Mouse (Mus musculus): ENCODE data around the gene Gcm1.
"Not testable (repeated sequence)": the region's sequence is repeated elsewhere in the genome, so short reads cannot be mapped to it uniquely, and the experiment has no call there.

The Gcm1 gene

DNA sequence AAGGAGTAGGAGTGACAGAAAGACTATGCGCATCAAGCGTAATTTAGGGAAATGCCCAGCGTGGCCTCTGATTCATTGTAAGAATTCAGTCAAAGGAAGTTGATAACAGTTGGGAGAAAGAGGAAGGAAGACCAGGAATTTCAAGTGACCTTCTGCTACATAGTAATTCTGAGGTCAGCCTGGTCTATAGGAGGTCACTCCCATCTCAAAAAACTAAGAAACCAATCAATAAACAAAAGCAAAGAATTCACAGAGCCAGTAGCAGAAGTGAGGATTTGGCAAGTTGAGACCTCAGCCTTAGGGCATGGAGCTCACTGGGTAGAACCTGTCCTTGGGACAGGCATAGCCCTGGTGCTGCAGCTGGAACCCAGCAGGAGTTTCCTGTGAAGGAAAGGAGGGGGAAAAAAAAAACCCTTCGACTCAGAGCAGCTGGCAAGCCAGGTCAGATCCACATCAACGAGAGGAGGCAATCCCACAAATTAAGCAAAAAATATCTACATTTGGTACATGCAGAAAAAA lies 1.2 kb upstream of the Gcm1 start:
- no peak for DNase-seq

DNA sequence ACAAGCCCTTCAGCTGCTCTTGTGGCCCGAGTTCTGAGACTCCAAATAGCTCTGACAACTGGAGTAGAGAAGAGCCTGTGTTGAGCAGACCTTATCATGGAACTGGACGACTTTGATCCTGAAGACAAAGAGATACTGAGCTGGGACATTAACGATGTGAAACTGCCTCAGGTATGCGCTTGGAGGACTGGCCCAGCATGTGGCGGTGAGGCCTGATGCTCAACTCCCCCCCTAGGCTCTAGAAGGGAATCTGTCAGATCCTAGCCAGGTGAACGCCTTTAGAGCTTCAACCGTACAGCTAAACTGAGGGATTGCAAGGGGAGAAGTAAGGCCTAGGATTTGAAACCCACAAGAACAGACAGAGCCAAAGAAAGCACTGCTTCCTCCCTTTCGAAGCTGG lies 2.1 kb downstream of the Gcm1 start:
- DNase-seq: no peak

DNA sequence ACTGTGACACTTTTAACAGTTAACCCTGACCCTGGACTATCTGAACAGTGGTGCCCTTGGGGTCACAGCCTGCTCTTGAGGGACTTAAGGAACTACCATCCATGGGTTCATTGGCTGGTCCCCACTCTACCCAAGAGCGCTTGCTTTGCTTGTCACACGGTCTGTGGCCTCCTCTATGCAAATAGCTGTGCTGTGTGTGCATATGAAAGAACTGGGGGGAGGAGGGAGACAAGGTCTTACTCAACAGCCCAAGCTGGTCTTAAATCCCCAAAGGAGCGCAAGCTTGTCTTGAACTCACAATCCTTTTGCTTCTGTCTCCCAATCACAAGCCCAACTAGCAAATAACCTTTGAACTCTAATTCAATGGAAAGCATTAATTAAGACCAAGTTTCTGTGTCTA lies 2.6 kb downstream of the Gcm1 start:
- no peak for DNase-seq

DNA sequence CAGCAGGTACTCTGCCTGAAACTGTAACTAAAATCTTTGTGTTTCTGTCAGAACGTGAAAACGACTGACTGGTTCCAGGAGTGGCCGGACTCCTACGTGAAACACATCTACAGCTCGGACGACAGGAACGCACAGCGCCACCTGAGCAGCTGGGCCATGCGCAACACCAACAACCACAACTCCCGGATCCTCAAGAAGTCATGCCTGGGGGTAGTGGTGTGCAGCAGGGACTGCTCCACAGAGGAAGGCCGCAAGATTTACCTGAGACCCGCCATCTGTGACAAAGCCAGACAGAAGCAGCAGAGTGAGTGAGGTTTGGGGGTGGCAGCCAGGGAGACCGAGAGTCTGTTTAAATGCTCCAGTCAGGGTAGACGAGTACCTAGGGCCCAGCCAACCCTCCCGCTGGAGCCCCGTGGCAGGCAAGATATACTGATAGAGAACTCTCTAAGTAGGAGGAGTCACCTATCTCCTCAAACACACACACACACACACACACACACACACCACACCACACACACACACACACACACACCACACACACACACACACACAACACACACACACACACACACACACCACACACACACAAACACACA lies 7.9 kb downstream of the Gcm1 start:
- DNase-seq: no peak

DNA sequence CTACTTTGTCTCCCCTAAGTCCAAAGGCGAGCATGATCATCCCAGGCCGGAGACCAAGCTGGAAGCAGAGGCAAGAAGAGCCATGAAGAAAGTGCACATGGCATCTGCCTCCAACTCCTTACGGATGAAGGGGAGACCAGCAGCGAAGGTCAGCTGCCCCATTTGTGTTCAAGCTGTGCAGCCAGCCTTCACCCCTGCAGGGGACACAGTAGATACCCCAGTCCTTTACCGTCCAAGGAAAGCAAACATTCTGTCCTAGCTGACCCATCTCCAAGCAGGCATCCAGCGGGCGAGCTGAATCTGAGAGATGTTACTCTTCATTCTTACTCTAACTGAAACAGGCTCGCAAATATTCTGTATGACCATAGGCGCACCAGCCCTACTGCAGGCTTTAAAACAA lies 10.7 kb downstream of the Gcm1 start:
- DNase-seq: no peak

DNA sequence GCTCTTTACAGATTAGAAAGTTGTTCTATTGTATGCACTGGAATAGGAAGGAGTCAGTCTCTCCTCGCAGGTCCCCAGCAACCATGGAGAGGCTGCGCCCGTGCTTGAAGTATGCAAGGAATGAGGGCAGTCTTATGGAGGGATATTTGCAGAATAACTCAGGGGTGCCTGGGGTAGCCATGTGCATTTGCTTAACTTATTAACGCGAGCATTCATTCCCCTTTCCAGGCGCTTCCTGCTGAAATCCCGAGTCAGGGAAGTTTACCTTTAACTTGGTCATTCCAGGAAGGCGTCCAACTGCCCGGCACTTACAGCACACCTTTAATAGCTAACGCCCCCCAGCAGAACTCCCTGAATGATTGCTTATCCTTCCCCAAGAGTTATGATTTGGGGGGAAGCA lies 12.4 kb downstream of the Gcm1 start:
- DNase-seq: peak; percentile 56

DNA sequence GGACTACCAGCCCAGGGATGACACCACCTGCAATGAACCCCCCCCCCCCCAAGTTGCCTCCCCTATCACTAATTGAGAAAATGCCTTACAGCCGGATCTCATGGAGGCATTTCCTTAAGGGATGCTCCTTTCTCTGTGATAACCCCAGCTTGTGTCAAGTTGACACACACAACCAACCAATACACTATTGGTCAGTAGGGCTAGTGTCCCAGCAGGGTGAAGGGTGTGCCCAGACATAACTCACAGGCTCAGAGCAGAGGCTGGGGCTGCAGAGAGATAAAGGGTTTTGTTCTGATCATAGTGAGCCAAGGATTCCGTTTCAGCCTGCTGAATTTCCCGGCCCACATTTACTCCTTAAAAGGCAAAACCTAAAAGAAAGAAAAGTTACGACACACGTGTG lies 18.8 kb downstream of the Gcm1 start:
- no peak for DNase-seq

DNA sequence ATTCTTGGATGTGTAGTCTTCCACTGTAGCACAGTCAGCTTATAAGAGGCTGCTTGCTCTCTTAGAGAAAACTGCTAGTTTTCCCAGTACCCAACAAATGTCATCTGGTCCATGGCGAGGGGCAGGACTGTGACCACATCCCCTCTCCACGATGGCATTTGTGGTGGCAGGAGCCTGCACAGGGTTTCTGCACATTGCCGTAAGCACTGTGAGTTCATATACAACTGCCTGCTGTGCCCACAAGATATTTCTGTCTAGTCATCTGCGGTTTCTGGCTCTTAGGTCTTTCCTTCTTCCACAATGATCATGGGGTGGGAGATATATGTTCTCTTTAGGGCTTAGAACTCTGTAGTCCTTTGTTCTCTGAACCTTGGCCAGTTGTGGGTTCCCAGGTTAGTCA lies 19.9 kb downstream of the Gcm1 start:
- DNase-seq: no peak

DNA sequence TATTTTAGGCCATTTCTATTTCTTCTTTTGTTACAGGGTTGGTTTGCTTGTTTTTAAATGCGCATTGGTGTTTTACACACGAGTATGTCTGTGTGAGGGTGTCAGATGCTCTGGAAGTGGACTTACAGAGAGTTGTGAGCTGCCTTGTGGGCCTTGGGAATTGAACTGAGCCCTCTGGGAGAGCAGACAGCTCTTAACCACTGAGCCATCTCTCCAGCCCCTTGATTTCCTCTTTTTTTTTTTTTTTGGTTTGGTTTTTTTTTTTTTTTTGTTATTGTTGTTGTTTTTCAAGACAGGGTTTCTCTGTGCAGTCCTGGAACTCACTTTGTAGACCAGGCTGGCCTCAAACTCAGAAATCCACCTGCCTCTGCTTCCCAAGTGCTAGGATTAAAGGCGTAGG lies 21.6 kb downstream of the Gcm1 start:
- not testable (repeated sequence) for DNase-seq

DNA sequence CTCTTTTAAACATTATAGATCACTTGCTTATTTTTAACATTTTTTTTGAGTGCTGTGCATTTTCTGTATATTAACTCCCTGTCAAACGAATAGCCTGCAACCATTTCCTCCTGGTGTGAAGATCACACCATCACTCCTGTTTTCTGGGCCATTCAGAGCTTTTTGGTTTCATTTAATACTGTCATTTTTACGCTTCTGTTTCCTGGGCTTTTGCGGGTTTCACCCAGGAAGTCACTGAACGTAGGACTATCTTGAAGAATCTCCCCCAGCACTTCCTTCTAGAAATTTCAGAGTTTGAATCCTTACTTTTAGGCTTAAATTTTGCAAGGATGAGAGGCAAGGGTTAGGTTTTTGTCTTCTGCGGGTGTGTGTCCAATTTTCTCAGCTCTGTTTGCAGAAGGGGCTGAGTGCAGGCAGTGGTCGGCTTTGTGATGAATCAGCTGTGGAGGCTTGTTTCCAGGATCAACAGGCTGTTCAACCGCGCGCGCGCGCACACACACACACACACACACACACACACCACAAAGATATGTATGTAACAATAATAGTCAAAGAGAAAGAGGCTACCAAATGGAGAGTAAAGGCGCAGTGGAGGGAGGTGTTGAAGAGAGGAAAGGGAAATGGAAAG lies 22.1 kb downstream of the Gcm1 start:
- DNase-seq: no peak

DNA sequence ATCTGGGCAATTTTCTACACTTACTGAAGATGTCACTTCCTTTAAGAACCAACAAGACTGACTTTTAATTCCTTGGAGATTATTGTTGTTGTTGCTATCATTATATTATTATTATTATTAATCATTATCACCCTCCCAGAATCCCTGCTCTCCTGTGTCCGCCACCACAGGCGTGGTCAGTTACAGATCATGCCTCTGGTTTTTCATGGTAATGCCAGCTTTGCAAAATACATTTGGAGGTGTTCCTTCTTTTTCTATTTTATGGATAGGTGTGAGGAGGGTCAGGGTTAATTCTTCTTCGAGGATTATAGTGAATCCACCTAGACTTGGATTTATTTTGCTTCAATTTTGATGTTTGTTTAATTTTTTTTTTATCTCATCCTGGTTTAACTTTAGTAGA lies 23.5 kb downstream of the Gcm1 start:
- DNase-seq: no peak

DNA sequence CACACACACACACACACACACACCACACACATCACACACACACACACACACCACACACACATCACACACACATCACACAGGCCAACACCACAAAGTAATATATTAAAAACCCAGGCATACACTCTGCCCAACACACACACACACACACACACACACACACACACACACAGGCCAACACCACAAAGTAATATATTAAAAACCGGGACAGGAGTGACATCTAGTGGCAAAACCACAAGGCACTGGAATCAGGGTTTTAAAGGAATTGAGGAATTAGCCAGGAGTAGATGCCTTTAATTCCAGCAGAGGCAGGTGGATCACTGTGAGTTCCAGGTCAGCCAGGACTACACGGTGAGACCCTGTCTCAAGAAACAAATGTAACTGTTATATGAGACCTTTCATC lies 26.5 kb downstream of the Gcm1 start:
- peak; percentile 16 for DNase-seq

DNA sequence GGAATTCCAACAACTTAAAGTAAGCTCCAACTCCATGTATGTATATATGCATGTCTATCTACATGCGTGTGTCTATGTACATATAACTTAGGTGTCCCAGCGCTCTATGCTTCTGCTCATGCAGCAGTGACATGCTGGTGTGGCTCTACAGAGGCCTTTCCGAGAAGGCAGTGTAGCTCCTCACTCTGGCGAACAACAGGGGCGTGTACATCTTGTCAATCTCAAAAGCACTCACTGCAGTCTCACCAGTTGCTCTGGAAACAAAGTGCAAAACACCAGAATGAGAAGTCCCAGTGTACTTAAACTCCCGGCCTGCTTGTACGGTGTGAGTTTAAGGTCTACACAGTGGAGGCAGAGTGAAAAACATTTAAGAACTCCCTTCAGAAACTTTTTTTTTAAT lies 30.1 kb downstream of the Gcm1 start:
- no peak for DNase-seq

DNA sequence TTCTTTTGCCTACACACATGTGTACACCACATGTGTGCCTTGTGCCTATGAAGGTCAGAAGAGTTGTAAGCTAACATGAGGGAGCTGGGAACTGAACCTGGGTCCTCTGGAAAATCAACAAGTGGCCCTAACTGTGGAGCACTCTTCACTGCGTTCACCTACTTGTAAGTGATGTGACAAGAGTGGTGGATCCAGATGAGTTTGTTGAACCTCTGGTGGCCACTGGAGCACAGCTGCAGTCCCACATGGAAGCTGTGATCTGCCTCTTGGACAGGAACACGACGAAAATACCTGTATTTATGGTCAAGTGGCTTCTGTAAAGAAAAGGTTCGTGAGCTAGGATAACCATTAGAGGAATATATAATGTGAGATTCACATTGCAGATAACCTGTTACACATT lies 32.6 kb downstream of the Gcm1 start:
- DNase-seq: no peak

DNA sequence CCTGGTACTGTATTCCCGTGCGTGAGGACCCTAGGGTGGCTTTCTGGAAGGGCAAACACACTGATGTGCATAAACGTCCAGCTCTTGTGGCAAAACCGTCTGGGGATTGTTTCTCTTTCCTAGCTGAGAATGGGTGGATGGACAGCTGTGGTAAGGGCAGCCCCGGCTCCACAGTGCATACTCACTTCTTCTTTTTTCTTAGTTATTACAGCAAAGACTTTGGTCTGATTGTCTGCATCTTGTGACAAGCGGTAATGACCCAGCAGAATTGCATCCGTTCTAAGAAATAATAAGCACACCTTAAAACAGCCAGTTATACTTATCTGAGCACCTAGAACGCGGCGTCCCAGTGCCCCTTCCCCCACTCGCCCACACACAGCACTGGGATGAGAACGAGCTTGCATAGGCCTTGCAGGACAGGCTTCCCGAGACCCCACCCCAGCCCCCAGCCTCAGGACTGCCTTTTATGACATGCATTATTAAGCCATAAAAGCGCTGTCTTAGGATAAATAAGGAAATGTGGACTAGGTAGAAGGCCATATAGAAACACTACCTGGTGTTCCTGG lies 34.1 kb downstream of the Gcm1 start:
- DNase-seq: no peak

DNA sequence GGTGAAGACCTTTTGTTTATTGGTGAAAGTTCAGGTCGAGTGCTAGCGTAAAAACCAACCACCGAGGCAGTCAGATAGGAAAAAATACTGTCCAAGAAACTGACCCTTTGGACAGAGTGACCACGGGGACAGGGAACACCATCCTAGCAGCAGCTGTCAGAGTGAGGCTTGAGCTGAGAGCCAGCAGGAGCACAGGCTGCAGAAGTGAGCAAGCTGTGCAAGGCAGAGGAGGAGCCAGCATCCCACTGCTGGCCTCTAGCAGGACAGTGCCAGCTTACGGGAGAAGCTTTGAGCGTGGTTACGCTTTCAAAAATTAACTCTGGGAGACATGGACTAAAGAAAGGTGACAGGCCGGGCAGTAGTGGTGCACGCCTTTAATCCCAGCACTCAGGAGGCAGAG lies 36.0 kb downstream of the Gcm1 start:
- no peak for DNase-seq

DNA sequence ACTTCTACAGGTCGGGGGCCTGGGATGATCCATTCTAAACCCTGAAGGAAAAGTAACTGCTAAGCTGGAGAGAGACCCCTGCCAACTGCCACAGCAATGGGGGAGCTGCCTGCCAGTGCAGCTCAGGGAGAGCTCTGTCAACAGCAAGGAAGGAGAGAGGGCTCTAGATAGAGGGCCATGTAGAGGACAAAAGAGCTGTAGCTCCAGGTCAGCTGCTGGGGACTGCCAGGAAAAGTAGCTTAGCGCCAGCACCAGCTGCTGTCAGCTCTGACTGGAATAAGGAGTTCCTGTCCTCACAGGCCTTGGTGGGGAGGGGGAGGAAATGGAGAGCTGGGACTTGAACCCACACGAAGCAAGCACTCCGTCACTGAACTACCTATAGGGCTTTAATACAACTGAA lies 36.8 kb downstream of the Gcm1 start:
- DNase-seq: no peak

DNA sequence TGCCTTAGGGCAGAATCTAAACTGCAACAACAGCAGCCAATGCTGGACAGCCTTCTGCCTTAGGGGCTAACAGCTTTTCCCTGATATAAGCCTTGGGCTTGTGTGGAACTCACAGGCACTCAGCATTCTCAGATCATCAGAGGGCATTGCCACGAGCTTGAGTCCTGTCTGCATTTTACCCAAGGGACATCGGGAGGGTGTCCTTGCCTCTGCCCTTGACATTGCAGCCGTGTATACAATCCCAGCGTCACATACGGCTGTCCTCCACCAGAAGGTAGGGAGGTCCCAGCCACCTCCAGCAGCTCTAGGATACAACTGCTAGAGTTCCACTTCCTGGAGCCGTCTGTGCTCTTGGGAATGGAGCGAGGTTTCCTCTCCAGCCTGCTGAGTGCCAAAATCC lies 37.2 kb downstream of the Gcm1 start:
- DNase-seq: no peak

DNA sequence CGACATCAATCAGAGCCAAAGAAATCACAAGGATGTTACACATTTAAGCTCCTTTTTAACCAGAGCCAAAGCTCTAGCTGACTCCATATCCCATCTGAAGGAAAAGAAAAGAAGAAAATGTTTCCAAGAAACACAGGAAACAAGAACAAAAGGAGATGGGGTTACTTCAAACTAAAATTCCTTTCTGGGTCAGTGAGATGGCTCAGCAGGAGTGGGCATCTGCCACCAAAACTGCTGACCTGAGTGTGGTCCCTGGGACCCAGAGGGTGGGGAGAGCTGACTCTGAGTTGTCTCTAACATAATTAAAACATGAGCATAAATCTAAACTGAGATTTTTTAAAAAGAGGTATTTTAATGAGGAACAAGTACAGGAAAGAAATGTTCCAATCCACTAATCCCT lies 38.2 kb downstream of the Gcm1 start:
- DNase-seq: no peak

DNA sequence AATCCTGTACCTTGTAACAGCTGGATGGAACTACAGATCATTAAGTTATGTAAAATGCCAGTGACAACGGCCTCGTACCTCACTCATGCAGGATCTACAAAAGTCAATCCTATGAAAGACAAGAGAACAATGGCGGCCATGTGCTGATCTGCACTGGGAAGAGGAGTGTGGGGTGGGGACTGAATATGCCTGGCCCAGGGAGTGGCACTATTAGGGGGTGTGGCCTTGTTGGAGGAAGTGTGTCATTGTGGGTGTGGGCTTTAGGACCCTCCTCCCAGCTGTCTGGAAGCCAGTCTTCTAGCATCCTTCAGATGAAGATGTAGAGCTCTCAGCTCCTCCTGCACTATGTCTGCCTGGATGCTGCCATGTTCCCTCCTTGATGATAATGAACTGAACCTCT lies 38.9 kb downstream of the Gcm1 start:
- DNase-seq: no peak

DNA sequence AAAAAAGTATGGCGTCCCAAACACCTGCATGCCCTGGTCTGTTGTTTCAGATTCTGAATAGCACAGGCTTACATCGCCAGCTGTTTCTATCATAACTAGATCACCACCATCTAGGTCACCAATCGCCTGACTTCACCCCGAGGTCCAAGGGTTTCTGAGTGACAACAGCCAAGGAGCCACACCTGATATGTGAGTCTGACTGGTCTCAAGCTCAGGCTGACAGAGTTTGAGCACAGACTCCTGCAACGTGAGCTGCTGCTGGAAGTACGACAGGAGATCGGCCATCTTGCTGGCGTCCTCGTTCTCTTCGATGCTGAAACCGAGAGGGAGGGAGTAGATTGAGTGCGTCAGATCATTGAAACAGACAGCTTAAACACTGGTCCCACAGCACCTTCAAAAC lies 44.0 kb downstream of the Gcm1 start:
- no peak for DNase-seq

DNA sequence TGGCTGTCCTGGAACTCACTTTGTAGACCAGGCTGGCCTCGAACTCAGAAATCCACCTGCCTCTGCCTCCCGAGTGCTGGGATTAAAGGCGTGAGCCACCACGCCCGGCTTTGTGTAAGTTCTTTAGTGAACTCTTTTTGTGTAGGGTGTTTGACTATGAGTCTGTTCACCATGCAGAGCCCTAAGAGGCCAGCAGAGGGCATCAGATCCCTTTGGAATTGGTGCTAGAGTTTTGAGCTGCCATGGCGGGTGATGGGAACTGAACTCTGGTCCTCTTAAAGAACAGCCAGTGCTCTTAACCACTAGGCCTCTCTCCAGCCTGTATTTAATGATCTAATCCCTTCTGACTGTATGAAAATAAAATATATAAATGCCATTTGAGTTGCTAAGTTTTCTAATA lies 44.7 kb downstream of the Gcm1 start:
- no peak for DNase-seq

DNA sequence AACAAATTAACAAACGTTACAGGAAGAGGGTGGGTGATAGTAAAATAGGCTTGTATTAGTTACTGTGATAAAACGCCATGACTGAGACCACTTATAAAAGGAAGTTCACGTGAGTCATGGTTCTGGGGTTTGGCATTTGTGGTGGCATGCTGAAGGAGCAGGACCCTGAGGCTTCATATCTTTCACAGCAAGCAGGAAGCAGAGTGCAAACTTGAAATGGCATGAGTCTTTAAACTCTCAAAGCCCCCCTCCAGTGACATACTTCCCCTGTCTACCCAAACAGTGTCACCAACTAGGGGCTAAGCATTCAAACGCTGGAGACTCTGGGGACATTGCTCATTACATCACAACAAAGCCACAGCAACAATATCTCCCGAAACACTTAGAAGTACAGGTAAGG lies 49.2 kb downstream of the Gcm1 start:
- DNase-seq: no peak

DNA sequence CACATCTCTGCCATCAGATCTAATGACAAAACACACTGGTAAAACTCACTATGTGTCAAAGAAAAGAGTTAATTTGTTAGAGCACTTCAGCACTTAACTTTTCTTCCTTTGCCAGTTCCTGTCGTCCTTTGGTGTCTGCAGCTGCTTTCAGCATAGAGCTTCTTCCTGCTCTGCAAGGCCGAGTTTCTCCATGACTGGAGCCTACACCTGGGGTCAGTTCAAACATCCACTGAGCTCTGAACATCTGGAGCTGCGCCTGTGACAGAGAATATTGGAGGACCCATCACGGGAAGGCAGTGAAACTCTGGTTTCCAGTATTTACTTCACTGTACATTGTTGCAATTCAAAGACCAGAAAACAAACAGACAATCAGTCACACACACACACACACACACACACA lies 49.7 kb downstream of the Gcm1 start:
- DNase-seq: no peak

DNA sequence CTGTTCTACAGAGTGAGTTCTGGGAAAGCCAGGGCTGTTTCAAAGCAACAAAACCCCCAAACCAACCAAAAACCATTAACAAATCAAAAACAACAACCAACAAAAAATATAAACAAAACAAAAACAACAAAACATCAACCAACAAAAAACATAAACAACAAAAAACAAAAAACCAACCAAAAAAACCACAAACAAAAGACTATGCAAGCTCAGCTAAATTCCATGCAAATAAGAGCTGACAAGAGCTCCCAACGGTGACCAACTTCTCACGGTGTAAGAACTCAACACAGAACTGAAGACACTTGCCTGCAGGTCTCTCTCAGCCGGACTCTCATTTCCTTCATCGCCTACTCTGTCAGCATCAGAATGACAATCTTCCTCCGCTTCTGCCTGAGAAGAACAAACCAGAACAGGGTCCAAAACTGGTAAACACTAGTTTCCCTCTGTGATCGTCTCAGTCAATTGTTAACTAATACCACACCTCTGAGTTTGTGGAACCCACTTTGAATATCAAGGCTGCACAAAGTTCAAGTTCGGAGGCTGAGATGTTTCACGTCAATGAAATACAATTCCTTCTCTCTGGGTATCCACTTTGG lies 52.3 kb downstream of the Gcm1 start:
- no peak for DNase-seq
